ENCODE assay signal across 23 mouse cellular contexts in the genomic region with DNA sequence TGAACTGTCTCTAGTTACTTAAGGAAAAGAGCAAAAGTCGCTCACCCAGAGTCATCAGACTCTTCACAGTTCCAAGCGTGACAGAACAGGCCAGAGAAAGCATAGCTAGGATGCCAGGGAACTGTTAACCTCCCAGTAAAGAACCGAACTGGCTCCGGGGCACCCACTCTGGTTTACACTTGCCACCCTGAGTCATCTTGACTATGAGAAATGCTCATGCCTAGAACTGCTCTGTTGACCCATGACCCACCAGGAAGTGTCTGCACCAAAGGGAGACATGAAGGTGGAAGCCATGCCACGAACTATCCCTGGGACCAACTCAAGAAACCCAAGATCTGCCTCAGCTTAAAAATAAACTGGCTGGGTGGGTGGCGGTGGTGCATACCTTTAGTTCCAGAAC.
"Had no signal": no experiment of that assay in that cellular context is flagged by ENCODE, and none has a peak within 500 bp of the region (broad histone marks: within the 10 kb centered on the region; RNA-seq: fewer than 3 reads in every experiment).

No protein-coding gene starts in this region.

- H3K9ac ChIP-seq: liver, embryonic 15.5 days; liver, postnatal 0 days; lung, embryonic 15.5 days; midbrain, embryonic 12.5 days; neural tube, embryonic 13.5 days; neural tube, embryonic 15.5 days had no signal

- H3K27me3 ChIP-seq: lung, embryonic 15.5 days; midbrain, embryonic 12.5 days; neural tube, embryonic 13.5 days; neural tube, embryonic 15.5 days had no signal

- H3K36me3 ChIP-seq: liver, embryonic 15.5 days; lung, embryonic 15.5 days; midbrain, embryonic 12.5 days; neural tube, embryonic 13.5 days; neural tube, embryonic 15.5 days had no signal

- H3K4me2 ChIP-seq: liver, embryonic 15.5 days; lung, embryonic 15.5 days; midbrain, embryonic 12.5 days; neural tube, embryonic 13.5 days; neural tube, embryonic 15.5 days had no signal

- H3K9me3 ChIP-seq: liver, embryonic 15.5 days; lung, embryonic 15.5 days; megakaryocyte, embryonic 14.5 days; midbrain, embryonic 12.5 days; neural tube, embryonic 13.5 days; neural tube, embryonic 15.5 days had no signal

- H3K4me3 ChIP-seq: liver, embryonic 15.5 days; lung, embryonic 15.5 days; megakaryocyte, embryonic 14.5 days; midbrain, embryonic 12.5 days; myocyte; neural tube, embryonic 13.5 days; neural tube, embryonic 15.5 days had no signal

- H3K4me1 ChIP-seq: lung, embryonic 15.5 days; midbrain, embryonic 12.5 days; neural tube, embryonic 13.5 days; neural tube, embryonic 15.5 days had no signal

- DNase-seq: liver, postnatal 0 days; lung, adult 2 months; lung, postnatal 14 days; lung, postnatal 36 days; midbrain, embryonic 14.5 days; retina, postnatal 1 day; right cerebral cortex, adult 18-20 months; right cerebral cortex, postnatal 25 days; right cerebral cortex, postnatal 4 days; spleen, adult 18-20 months; thymus, adult 2 months; thymus, postnatal 25 days; thymus, postnatal 4 days had no signal

- ATAC-seq: liver, postnatal 0 days; lung, postnatal 0 days; midbrain, embryonic 16.5 days had no signal

- H3K27ac ChIP-seq: liver, embryonic 15.5 days; lung, embryonic 15.5 days; macrophage; midbrain, embryonic 12.5 days; neural tube, embryonic 13.5 days; neural tube, embryonic 15.5 days had no signal
